Mouse (Mus musculus): ENCODE measurements around the gene H2-DMa.

H2-DMa gene

DNA sequence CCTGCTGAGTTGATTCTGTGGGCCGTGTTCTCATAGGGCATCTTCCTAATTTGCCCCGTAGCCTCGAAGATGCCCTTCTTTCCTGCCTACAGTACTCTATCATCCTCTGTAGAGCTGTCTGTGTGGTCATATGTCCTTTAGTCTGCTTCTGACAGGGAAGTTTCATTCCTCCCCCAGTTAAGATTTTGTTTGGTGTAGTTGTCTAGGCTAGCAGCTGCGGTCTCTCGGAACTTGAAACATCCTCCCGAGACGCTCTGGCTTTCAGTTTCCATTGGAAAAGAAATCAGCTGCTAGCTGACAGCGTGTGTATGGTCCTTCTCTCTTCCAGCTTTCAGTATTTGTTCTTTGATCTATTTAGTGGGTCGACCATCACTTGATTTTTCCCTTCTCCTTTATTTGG lies 14.5 kb upstream of the H2-DMa start:
- no peak for DNase-seq (ENCODE audit: low spot score in 2 of 2)

GRCm38 (mm10) chr17:34106555-34106954 lies 12.8 kb upstream of the H2-DMa start:
- DNase-seq (ENCODE audit: low spot score in 2 of 2), result no peak

- no peak for DNase-seq (ENCODE audit: low spot score in 2 of 2)
These were observed 12.1 kb upstream of the H2-DMa start for GRCm38 (mm10) chr17:34107109-34107867.

DNA sequence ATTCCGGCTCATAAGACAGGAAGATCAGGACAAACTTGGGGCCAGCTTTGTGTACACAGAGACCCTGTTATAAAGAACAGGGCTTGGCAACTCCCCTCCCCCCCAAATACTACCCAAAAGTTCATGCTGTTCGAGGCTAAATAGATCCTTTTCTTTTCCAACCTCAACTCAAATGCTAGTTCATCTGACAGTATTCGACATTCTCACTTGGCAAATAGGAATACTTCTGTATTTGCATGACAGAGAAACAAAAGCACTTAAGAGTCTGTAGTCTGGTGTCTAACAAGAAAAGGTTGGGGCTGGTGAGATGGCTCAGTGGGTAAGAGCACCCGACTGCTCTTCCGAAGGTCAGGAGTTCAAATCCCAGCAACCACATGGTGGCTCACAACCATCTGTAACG lies 10.9 kb upstream of the H2-DMa start:
- DNase-seq (ENCODE audit: low spot score in 2 of 2), result no peak

DNA sequence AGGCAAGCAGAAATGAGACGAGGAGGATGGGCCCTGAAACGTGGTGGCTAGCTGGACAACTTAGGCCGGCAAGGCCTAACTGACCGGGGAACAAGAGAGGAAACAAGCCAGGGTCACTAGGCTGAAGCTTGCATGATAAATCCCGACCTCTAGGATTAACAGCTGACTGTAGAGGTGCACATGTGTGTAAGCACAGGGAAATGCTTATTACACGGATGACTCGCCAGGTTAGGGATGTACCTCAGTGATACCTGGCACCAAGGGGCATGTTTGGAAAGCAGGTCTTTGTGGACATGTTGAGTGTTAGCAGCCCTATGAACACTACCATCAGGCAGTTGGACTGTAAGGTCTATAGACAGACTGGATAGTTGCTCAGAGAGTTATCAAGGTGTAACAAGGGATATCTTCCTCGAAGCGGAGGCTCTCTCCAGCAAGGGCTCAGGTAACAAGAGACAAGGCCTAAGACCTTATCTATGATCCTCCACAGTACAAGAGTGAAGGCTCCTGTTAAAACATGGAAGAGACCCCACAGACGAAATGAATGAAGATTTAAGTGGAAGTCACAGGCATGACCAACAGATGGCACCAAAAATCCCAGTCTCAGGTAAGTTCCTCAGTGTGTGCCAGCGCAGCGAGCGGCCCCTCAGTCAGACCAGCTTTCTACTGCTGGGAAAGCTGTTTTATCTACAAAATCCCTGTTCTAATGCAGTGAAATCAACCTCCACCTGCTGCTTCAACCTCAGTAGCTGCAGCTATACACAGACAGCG lies 10.1 kb upstream of the H2-DMa start:
- no peak for DNase-seq (ENCODE audit: low spot score in 2 of 2)

DNA sequence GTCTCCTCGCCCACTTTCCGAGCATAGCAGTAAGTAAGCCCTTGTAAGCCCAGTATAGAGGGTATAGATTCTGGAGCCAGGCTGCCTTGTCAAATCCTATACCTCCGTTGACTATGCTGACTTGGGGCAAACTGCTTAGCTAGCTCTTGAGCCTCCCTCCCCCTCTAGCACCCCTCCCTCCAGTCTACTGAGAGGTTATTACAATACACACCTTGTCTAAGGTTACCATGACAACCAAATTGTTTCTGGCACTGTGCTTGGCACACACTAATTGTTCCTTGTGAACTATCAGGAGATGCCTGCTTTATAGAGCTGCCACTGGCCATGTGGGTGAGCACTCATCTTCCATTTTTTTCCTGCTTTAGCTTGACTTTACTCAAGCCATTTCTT lies 9.5 kb upstream of the H2-DMa start:
- no peak for DNase-seq (ENCODE audit: low spot score in 2 of 2)

DNA sequence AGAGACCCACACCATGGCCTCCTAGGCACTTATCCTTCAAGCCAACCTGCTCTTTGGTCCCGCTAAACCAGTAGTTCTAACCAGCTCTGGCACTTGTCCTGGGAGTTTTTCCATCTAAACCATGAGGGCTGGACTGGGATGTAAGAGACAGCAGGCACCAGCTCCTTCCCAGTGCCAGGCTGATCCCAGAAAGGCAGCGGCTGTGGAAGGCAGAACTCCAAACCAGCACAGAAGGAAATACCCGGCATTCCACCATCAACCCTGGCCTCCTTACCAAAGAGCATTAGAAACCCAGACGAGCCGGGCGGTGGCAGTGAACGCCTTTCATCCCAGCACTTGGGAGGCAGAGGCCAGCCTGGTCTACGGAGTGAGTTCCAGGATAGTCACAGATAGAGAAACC lies 9.0 kb upstream of the H2-DMa start:
- DNase-seq (ENCODE audit: low spot score in 2 of 2), result no peak

DNA sequence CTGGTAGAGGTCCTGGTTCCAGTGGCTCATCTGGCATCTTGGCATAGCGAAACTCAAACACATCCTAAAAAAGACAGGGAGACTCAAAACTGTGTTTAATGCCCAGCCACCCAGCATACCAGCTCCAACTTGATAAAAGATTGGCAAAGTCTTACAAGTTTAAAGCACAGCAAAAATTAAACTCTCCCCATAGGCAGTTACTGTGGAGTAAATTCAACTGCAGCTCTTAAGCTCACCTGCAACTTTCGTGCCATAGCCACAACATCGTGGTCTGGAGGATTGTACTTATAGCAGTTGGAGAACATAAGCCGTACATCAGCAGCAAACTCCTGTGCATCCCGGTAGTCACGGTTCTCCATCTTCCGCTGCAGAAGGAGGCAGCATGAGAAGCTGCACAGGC lies 5.2 kb upstream of the H2-DMa start:
- no peak for DNase-seq (ENCODE audit: low spot score in 2 of 2)

DNA sequence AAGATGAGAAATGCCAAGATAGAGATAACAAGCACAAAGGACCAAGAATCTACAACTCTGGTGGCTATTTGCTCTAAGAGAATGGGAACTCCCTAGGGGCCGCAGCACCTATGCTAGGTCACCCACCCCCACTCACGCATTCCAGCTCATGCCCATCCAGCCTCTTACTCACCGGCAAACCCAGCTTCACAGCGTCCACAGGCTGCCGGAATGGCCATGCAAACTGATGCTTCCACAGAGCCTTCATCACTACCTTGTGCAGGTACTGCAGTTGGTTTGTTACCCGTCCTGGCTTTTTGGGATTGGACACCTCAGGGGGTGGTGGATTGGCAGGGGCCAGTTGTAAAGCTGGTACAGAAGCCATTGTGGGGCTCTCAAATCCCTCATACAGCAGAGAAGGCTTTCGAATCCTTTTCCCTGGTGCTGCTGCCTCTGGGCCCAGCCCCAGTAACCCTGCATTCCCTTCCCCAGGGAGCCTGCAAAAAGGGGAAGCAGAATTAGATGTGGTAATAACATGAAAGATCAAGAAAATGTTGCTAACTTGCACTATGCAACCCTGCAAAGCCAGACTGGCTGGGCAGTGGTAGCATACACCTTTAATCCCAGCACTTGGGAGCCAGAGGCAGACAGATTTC lies 2.5 kb upstream of the H2-DMa start:
- DNase-seq (ENCODE audit: low spot score in 2 of 2), result no peak

DNA sequence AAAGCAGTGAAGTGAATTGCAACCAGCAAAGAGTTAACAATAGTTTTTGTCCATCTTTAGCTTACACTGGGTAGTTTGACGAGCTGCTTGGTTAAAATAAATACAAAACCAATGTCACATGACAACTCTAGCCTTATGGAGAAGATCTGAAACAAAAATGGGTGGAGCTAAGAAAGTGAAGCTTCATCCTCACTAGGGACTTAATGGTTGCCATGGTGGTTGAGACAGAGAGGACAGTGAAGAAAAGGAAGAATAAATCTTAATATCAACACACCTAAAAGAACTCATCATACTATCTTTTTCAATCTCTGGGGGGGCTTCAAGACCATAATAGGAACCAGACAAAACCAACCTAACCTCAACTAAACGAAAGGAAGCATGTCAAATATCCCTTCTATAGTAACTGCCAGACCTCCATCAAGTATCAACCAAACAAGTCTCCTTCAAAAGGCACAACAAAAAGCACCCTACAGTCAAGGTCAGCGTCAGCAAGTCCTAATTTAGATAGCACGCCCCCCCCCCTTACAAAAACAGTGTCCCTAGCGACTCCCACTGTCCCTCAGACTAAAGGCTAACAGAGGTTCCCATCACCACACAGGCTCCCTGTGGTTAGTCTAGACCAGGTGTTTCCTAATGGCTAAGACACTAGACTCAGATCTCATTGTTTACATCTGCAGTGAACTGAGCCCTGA lies 1.8 kb upstream of the H2-DMa start:
- DNase-seq (ENCODE audit: low spot score in 2 of 2), result no peak

DNA sequence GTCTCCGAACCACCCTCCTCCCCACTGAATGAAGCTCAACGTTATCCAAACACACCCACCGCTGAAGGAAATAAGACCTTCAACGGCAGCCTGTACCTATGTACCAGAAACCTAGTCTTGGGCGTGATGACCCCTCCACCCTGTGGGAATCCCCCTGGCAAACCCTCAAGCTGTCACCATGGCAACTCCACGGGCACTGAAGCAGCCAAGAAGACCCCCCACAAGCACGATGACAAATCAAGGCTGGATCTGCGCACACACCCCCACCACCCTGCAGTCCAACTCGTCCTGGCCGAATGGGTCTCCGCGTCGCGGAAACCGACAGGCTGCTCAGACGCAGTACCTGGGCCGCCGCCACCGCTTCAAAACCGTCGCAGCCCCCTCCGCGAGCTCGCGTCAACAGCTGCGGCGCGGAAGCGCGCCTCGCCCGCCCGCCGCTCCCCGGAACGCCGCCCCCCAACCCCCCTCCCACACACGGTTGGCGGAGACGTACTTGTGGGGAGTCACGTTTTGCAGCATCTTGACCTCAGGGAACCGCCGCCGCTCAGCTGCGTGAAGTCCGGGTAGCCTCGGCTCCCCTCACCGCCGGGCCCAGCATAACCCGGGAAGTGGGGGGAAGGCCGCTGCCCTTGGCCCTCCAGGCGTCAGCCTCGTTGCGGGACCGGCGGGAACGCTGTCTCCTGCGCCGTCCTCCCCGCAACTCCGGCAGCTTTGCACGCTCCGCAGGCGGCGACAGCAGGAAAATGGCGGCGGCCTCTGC lies 1.0 kb upstream of the H2-DMa start:
- DNase-seq (ENCODE audit: low spot score in 2 of 2), result peak; percentile 55 to 65

DNA sequence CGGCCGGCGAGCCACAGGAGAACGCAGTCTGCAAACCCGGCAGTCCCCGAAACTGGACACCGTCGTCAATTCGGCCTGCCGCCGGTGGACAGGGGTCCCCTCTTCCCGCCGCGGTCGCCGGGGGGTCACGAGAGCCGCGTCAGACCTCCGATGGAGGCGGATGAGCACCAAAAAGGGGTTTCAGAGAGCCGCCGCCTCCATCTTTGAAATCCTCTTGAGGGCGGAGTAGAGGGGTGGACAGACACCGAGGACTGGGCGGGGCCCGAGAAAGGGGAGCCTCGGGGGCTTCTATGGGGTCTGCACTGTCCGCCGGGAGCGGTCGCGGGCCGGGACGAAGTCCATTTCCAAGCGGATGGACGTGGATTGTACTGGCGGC lies 480 bp upstream of the H2-DMa start:
- peak in 1 of 2 experiments; percentile 59 for DNase-seq (ENCODE audit: low spot score in 2 of 2)

GRCm38 (mm10) chr17:34120180-34120723 lies 911 bp downstream of the H2-DMa start:
- DNase-seq (ENCODE audit: low spot score in 2 of 2), result peak; percentile 88 to 89

DNA sequence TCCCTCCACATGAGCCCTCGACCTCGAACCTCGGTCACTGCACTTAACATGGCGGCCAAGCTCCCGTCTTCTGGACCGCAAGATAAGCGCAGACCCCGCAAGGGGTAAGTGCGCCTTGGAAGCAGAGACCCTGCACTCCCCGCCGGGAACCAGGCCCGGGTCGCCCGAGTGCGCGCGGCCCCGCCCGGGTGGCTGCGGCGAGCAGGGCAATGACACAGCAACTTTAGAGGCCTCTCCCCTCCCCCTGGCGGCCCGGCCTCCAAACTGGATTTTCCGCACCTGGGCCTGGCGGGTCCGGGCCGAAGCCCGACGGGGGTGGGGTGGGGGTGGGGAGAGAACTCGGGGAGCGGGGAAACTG lies 1.5 kb downstream of the H2-DMa start:
- DNase-seq (ENCODE audit: low spot score in 2 of 2), result peak; percentile 66 to 78

DNA sequence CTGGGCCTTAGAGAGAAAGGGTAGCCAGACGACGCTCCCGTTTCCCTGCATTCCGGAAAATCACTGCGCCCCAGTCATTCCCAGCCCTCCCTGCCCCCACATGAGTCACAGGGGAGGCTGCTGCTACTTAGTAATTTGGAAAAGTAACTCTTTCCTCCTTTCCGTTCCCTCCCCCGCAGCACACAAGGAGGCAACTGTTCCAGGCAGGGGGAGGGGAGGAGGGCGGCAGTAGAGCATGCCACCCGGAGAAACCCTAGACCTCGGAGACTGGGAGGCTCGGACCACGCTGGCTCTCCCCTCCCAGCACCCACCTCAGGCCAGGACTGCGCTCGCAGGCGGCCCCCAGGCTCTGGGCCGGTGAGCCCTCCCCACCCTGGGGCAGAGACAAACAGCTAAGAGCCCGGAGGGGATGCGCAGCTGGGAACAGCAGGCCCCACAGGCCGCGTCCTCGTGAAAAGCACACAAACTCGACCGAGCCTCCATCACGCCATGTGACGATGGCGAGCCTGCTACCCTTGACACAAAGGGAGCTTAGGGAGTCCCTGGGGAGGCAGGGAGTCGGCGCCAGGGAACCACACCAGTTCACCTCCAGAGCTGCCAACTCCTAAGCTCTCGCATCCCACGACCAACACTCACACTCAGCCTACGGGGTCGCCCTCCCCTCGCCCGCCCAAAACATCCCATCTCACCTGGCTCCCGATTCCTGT lies 2.0 kb downstream of the H2-DMa start:
- peak; percentile 85 to 92 for DNase-seq (ENCODE audit: low spot score in 2 of 2)

- DNase-seq (ENCODE audit: low spot score in 2 of 2), result peak in 1 of 2 experiments; percentile 80
These were observed 2.5 kb downstream of the H2-DMa start for GRCm38 (mm10) chr17:34121879-34122187.

DNA sequence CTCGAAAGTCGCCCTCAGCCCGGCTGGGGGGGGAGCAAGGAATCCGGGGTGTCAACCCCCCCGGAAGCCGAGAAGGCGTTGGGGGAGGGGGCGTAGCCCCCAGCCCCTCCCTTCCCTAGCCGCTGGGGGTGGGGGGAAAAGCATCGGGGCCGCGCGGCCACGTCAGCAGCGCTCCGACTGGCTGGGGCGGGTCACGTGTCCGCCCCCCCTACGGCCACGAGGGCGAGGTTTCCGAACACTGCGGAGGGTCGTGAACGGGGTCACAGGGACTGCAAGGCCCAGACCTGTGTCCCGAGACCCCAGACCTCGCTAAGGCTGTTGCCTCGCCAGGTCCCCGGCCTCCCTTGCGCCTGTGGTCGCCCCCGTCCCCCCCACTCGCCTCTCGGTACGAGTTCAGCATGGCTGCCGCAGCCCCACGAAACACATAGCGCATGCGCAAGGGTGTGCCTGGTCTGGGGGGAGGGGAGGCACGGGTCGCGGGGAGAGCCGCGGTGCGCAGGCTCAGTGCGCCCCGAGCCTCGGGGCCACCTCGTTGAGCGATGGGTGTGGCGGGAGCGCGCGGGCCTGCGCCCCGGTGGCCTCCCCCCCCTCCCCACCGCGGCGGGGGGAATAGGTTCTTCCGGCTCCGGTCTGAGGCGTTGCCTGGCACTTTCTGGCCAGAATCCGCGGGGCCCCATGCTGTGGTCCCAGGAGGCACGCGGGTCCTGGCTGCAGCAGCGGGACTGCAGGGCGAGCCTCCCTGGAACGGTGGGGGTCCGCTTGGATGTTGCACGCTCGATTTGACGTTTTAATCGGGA lies 3.0 kb downstream of the H2-DMa start, which contains the start of gene Brd2:
Brd2 (minus strand) TSS at position 447 of the 797 bp plus-strand sequence.
- DNase-seq (ENCODE audit: low spot score in 2 of 2), result peak; percentile 94 to 97

DNA sequence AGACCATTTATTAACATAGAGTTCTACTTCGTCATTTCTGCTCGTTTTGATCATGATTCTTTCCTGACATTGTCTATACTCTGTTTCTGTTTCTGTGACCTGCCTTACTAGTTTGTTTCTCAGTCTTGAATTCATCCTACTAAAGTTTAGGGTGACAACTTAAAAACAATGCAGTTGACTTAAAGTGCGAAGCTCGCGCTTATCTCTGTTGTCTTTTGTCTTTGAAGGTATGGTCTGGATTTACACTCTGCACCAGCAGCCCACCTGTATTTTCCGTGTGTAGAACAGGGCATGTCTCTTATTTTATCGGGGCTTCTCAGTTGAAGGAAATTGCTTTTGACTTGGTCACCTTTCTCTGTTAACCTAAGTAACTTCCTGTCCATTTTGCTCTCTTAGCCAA lies 3.8 kb downstream of the H2-DMa start:
- DNase-seq (ENCODE audit: low spot score in 2 of 2), result no peak

- no peak for DNase-seq (ENCODE audit: low spot score in 2 of 2)
These were observed 4.2 kb downstream of the H2-DMa start for GRCm38 (mm10) chr17:34123518-34123917.

DNA sequence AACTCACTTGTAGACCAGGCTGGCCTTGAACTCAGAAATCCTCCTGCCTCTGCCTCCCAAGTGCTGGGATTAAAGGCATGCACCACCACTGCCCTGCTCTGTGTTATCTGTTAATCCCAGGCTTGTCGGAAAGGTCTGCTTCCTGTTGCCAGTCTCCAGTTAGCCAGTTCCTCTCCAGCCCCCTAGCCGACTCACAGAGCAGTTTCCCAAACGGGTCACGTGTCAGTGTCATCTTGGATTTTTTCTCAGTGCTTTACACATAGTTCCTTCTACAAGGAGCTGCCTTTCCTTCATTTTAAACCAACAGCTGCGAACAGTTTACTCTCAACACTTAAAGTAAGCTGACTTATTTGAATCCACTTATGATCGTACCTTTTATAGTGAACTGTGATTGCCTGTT lies 5.3 kb downstream of the H2-DMa start:
- DNase-seq (ENCODE audit: low spot score in 2 of 2), result no peak
